Mouse (Mus musculus) left cerebral cortex, adult 18-20 months (tissue): ENCODE results near the gene Pkd2l1. TPM values are rescaled to one million over a fixed set of nuclear protein-coding genes. Genes with fewer than 3 reads are reported as not detected.

ENCODE experiments used
- DNase-seq, 2 experiments: peaks; one replicate each; pipeline ENCODE4 v3.0.0; 2021 to 2022; ENCODE audit warnings: low spot score in 2 of 2, mixed read lengths in 1 of 2
- long read RNA-seq, 2 experiments: library from polyadenylated mRNA; stranded (forward); transcript quantifications; one replicate each; pipeline ENCODE4 v2.0.0; 2021
- total RNA-seq, 2 experiments: library from RNA; stranded (reverse); gene quantifications; 2 replicates each; pipeline ENCODE4 v1.2.3; 2021

The Pkd2l1 gene
- total RNA-seq: under 1 TPM; 0.16 to 0.23 TPM
- long read RNA-seq, experiment 1: 0 reads
- long read RNA-seq, experiment 2: 0 reads

DNA sequence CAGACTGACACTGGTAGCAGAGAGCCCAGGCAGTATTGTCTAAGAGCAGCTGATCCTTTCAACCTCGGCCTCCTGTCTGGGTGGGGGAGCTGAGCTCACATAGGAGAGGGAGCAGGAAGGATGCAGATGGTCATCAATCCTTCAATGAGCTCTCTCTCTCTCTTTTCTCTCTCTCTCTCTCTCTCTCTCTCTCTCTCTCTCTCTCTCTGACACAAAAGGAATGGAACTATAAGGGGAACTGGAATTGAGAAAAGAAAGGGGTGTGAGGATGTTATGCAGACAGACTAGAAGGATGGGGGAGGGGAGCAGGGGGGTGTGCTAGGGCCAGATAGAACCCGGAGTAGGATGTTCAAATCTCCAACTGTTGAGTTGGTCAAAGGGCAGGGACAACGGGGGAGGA, at the start of gene Pkd2l1:
Gene Pkd2l1 (minus strand): TSS at position 101 of the 400 bp plus-strand sequence.
- no peak for DNase-seq

DNA sequence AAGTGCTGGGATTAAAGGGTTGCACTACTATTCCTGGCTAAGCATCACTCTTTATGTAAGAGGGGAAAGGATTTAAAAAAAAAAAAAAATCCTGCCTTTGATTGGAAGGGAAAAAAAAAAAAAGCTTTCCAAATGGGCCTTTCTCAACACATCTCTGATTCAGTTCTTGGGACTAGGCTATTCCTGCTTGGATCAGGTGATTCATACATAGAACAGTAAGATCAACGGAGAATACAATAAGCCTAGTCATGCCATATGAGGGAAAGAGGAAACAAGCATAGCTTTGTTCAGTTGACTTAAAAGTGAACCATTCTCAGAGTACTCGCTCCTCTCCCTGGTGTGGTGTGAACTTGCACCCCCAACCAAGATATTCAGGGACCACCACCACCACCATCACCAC, 46.7 kb upstream of the Pkd2l1 start:
- no peak for DNase-seq

DNA sequence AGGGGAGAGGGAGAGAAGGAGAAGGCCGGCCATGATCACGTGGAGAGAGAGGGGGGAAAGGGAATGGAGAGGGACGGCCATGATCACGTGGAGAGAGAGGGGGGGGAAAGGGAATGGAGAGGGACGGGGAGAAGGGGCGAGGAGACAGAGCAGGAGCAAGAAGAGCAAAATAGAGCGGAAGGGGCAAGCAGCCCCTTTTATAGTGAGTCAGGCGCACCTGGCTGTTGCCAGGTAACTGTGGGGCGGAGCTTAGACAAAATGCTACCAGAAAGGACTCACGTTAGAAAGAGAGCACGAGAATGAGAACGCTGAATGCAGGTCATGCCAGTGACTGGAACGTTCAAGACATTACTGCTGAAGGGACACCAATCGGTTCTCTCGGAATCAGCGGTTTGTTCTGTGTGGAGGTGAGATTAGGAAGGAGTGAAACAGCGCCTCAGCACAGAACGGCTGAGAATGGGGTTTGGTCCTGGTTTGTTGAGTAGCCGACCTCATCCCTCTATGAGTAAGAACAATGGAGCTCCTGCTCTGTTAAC, 45.3 kb upstream of the Pkd2l1 start:
- no peak for DNase-seq

DNA sequence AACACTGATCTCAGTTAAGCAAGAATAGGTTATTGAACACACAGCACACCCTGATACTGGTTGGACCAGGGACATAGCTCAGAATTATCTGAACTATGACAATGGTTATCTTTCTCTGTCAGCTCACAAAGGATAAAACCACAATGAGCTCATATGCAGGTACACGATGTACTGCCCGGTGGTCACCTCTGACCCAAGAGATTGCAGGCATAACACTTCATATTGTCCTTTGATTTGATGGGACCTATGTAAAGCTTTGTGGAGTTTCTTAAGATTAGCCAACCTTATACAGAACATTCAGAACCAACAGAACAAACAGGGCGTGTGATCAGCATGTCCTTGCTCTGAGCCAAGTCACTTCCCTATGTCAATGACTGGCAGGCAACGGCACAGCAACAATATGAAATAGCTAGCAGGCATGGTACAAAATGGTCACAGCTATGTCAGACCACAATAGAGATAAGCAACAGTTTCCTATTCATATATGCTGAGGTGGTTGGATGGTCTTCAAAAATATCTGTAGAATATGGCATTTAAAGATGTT, 39.4 kb upstream of the Pkd2l1 start:
- no peak for DNase-seq

DNA sequence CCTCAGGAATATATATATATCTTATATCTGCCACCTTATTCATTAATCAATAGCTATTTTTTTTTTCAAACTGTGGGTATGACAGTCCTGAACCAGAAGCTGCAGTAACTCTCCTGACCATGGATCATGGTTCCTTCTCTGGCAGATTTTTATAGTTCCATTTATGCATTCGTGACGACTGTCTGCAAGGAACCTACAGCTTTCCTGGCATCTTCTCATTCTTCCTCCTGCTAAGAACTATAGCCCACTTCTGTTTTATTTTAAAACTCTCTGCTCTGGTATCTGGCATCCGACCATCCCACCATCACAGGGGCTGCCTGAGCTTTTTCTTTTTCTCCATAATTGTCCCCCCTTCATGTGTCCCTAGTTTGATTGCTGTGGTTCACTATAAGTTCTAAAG, 38.0 kb upstream of the Pkd2l1 start:
- no peak for DNase-seq

DNA sequence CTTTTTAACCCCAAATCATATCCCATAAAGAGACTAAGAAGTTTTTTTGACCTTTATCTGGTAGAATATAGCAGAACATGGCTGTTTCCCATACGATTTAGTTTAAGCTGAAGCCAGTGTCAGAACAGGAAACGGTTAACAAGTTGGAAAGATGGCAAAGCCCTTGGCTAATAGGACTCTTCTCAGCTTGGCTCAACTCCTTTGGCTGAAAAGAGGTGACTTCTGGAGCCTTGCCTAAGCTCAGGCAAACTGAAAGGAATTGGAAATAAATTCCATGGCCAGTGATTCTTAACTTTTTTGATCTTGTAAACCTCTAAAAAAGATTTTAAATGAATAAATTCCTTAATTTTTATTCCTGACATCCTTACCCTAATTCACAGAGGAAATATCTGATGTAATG, 37.5 kb upstream of the Pkd2l1 start:
- no peak for DNase-seq

DNA sequence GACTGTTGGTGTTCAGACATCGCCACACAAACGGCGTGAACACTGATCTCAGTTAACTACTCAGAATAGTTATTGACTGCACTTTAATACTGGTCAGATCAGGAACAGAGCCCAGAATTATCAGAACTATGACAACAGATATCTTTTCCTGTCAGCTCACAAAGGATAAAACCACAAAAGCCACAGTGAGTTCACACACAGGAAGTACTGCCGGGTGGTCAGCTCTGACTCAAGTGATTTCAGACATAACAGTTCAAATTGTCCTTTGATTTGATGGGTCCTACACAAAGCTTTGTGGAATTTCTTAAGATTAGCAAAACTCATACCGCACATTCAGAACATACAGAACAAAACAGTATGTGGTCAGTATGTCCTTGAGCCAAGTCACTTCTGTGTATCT, 33.5 kb upstream of the Pkd2l1 start:
- DNase-seq: no peak

DNA sequence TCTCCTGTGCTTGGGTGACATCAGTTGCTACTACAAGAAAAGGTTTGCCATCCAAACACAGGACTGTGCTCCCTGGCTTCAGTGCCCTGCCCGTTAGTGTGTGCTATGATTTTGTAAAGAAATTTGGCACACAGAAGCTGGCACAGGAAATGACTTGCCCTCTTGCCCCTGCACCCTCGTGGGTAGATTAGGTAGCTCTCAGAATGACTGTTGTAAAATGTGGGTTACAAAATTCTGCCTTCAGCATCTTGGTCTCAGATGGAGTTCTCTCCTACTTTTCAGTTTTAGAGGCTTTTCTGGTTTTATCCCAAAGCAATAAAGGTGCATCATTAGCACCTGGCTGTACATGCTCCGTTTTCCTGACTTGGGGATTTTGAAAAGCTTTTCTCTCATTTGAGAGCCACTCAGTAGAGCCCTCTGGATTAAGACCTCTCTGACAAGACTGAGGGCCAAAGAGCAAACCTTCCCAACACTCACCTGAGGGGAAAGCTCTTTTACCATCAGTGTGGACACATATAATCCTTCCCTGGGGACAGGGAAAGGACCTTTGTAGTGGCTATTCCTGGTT, 25.8 kb upstream of the Pkd2l1 start:
- no peak for DNase-seq

DNA sequence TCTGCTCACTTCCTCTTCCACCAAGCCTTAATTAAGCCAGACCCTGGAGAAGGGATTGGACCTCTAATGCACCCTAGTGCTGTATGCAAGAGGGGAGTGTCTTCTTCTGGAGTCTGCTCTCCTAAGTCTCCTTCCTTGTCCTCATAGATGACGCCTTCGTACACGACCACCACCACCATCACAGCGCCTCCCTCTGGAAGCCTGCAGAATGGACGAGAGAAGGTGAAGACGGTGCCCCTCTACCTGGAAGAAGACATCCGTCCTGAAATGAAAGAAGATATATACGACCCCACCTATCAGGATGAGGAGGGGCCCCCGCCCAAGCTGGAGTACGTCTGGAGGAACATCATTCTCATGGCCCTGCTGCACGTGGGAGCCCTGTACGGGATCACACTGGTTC, 23.0 kb upstream of the Pkd2l1 start:
- DNase-seq: no peak

DNA sequence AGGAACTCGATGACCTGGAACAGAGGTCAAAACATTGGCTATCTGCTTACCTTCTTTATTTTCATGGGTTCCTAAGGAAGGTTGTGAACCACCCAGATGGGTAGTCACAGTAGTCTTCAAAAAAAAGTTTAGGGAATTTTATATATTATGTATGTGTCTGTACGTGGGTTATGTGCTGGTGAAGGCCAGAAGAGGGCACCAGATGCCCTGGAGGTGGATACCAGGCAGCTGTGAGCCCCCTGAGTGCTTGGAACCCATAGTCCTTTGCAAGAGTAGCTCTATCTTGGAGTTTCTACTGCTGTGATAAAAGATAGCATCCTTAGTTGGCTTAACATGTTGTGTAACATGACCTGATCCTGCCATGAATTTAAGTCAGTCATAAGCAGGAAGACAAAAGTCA, 14.8 kb upstream of the Pkd2l1 start:
- DNase-seq: no peak

DNA sequence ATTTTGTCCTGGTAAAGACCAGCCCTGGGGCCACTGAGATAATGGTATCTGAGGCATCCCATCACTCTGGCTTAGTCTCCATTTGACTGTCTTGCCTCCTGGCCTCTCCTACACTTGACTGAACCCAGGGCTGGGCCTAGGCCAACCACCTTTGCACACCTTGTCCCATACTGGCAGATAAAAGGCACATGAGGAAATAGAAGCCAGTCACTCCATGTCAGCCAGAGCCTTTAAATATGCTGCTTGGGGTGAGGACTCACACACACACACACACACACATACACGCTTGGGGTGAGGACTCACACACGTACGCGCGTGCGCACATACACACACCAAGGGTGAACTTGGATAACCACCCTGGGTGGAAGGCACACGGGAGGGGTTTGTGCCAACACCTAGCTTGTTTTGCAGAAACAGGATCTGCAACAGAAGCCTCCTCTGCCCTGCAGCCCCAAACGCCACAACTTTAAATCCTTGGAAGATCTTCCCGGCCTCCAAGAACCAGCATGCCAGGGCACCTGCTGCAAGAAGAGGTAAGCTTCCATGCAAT, 10.8 kb upstream of the Pkd2l1 start, which contains the start of gene Scd3:
Gene Scd3 (plus strand): TSS at position 255 of the 550 bp plus-strand sequence.
- no peak for DNase-seq

DNA sequence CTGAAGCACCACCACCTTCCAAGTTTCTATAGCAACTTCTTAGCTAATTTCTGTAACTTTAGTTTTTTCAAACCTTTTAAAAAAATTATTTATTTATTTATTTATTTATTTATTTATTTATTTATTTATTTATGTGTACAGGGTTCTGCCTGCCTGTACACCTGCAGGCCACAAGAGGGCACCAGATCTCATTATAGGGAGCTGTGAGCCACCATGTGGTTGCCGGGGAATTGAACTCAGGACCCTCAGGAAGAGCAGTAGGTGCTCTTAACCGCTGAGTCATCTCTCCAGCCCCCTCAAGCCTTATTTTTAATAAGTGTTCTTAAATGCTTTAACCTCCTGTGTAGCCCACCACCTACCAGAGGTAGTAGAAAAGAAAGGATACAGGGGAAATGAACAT, 6.7 kb upstream of the Pkd2l1 start:
- DNase-seq: peak in 1 of 2 experiments; percentile 8

DNA sequence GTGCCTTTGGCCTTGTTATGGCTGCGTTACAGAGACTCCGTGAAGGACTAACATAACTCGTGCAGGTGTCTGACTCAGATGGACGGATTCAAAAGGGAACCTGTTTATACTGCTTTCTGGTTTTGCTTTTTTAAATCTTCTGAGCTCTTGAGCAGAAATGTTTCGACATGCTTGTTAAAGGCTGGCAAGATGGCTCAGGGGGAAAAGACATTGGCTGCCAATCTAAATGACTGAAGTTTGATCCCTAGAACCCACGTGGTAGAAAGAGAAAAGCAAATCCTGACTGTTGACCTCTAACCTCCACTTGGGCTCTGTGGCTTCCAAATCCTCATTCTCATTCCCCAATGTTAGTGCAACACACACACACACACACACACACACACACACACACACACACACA, 6.3 kb upstream of the Pkd2l1 start:
- no peak for DNase-seq

DNA sequence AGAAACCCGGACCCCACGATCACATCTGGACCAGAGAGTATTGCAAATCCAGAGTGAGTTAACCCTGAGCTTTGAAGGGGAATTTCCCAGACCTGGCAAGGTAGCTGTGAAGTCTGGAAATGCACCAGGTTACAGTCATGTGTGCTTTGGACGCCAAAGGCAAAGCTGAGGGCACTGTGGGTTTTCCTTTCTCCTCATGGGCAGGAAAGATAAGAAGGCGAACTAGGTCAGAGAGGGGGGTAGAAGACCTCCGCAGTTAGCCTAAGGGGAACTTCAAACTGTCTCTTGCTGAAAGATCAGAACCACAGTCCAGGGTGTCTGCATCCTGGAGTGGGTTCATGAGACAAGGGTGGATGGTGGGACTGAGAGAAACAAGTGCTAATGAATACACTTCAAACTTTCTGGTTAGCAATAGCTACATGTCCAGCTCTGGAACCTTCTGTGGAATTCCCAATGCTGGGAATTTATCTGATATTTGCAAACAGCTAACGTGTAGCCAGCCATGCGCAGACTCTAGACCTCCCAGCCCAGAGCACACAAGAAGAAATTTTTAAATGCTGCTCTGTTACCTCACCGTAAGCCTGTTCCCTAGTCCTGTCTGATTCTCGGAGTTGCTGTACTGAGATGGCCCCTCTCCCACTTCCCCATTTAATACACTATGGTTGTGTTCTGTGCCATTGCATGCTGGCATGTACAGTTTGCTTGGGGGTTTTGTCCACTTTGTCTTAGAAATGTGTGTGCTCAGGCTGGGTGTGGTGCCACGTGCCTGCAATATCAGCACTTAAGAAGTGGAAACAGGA, 5.0 kb upstream of the Pkd2l1 start:
- no peak for DNase-seq

DNA sequence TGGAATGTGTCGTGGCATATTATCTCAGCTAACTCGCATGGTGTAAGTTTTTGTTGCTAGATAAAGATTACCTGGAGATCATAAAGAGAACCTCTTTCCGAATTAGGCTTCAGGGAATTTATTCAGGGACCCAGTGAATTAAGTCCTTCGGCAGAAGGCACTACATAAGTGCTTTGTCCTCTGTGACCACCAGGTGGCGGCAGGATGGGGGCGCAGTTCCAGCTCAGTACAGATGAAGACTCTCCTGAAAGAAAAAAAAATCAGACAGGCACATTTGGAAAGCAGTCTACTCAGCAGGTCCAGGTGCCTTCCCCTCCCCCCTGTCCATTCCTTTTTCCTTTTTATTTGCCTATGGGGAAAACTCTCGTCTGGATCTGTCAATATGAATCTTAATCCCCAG, 2.9 kb upstream of the Pkd2l1 start:
- DNase-seq: peak; percentile 75 to 81

DNA sequence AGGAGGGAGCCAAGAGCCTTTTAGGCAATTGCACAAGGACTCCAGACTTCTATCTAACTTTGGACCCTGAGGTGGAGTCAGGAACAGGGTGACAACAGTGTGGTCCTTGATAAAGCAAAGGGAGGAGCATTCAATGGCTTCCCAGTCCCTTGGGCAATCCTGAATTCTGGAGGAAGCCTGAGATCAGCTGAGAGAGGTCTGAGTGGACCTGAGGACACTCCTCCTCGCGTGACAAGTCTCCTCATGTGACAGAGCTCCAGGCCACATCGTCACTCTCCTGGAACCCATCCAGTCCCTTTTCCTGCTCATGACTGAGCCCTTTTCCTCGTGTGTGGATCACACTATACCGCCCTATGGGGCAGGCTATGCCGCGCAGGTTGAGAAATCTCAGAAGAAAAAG, 1.7 kb upstream of the Pkd2l1 start:
- DNase-seq: no peak

DNA sequence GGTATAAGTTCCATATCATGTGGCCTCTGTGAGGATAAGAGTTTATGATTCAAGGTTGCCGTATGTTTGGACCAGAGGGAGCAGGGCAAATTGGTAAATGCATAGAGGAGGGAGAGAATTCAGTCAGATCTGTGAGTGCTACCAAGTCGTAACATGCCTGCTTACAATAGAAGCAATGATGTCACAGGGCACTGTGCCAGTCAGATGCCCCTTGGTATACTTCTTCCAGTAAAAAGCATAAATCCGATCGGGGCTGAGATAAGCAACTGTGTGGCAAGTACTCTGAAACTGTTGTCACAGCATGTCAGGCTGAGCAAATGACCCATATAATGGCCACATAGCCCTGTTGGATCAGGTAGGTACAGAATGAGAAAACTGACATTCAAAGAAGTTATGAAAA, 3.2 kb downstream of the Pkd2l1 start:
- no peak for DNase-seq

DNA sequence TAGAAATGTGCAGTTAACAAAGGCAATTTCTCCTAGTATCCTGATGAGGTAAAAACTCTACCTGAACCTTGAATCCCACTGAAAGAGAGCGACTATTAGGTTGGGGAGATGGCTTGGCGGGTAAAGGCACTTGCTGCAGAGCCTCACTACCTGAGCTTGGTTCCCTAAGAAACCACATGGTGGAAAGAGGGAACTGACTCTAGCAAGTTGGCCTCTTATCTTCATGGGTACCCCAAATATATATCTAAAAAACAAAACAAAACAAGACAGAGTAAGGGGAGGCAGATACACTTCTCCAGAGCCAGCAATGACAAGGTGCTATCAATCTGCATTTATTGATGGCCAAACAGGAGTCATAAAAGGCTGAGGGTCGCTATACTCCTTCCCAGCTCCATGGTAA, 8.3 kb downstream of the Pkd2l1 start:
- no peak for DNase-seq

DNA sequence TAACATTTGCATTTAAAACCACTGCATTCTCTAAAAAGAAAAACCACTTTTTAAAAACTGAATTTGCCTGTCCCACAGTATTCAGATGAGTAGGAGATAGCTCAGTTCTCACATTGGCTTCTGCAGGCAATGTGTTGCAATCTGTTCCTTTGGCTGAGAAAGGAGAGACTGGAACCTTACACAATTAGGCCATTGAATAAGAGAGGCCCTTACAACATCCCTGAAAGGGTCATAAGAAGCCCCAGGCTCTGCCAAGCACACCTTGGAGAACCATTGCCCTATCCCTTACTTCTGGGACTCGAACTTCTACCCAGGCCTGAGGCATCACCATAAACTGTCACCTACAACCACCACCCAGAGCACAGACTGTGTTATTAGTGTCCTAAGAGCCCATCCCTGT, 11.7 kb downstream of the Pkd2l1 start:
- no peak for DNase-seq

DNA sequence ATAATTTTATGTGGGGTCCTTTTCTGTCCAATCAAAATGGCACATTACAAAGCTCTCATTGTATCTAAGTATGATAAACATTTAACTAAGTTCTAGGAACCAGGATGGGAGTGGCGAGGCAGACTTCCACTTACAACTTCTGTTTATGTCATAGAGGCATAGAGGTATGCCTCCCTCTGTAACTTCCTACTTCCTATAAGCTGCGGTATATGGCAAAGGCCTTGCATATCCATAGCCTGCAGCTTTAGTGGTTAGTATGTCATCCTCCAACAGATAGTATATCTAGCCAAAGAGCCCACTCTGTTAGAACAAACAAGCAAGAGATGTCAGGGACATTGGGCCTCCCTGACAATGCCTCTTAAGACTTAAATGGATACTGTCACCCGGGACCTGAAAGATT, 15.5 kb downstream of the Pkd2l1 start:
- no peak for DNase-seq

DNA sequence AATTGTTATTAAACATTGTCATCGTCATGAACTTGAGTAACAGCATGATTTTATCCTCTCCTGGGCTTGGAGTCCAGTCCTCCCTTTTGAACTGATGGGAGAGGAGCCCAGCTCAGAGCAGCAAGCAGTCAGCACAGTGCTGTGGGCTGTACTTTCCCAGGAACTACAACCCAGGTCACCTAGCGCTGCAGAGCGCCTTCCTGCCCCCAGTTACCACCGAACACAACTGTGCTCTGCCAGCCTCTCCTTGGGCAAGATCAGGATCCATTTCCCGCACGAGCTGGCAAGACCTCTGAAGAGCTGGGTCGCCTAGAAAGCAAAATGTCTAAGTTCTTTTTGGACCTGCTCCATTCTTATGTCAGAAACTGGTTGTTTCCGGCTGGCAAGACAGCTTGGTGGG, 17.4 kb downstream of the Pkd2l1 start:
- DNase-seq: no peak

DNA sequence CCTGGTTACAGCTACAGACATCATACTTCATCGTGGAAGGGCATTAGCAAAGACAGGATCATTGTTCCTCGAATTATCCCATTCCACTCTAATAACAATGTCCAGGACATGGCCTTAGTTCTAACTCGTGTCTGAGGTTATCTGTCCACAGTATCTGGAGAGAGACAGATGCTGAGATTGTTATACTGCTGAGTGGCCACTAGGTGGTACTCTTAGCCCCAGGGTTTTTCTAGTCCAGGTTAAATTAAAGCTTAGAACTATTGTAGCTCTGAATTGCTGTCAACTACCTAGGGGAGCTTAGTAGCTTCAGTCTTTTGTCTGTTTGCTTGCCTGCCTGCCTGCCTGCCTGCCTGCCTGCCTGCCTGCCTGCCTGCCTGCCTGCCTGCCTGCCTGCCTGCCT, 30.7 kb downstream of the Pkd2l1 start:
- DNase-seq: no peak
